Mouse (Mus musculus) hindbrain, embryonic 15.5 days (tissue): ENCODE data around the gene Fbxl19. TPM values are rescaled to one million over a fixed set of nuclear protein-coding genes. Genes with fewer than 3 reads are reported as not detected.

Experiments
- ATAC-seq: fragments of 200-750 bp; cut with Nextera tagmentation; 2 replicates; pipeline ENCODE4 v1.8.0; 2017; ENCODE audit warnings: low read depth, moderate number of reproducible peaks, moderate TSS enrichment; ENCODE audit not compliant: low FRiP score
- H3K27ac ChIP-seq: fragments of 300-500 bp; sonication (generic); replicated peaks from 2 replicates; pipeline ENCODE4 v1.5.1; 2015; ENCODE audit warnings: mild to moderate bottlenecking, inconsistent platforms
- H3K27me3 ChIP-seq: fragments of 300-500 bp; sonication (generic); 2 replicates; pipeline ENCODE4 v1.6.1; 2015; ENCODE audit warnings: control low read depth, inconsistent platforms
- H3K36me3 ChIP-seq: fragments of 300-500 bp; sonication (generic); 2 replicates; pipeline ENCODE4 v1.6.1; 2015; ENCODE audit warnings: control low read depth, inconsistent platforms
- H3K4me1 ChIP-seq: fragments of 300-500 bp; sonication (generic); replicated peaks from 2 replicates; pipeline ENCODE4 v1.6.1; 2015; ENCODE audit warnings: control low read depth, inconsistent platforms
- H3K4me2 ChIP-seq: fragments of 300-500 bp; sonication (generic); 2 replicates; pipeline ENCODE4 v1.6.1; 2015; ENCODE audit warnings: moderate library complexity, mild to moderate bottlenecking, inconsistent platforms
- H3K4me3 ChIP-seq: fragments of 300-500 bp; sonication (generic); 2 replicates; pipeline ENCODE4 v1.5.1; 2015; ENCODE audit warnings: mild to moderate bottlenecking, inconsistent platforms
- H3K9ac ChIP-seq: fragments of 300-500 bp; sonication (generic); 2 replicates; pipeline ENCODE4 v1.6.1; 2015; ENCODE audit warnings: inconsistent platforms
- H3K9me3 ChIP-seq: fragments of 300-500 bp; sonication (generic); 2 replicates; pipeline ENCODE4 v1.6.1; 2016; ENCODE audit warnings: control low read depth, inconsistent platforms
- WGBS: fragments of 180-500 bp; shearing (Covaris S2); methylation state at CpG from one replicate; pipeline ENCODE4 v1.1.7; 2015; 5-methylcytosine and 5-hydroxymethylcytosine counted together
- polyA plus RNA-seq: library from polyadenylated mRNA; unstranded; fragments of >200 nt; fragmentation: Nextera tagmentation; extraction: Ambion mirVana; gene quantifications from 2 replicates; pipeline ENCODE4 v1.2.1, GENCODE M21; 2015

The Fbxl19 gene
- polyA plus RNA-seq, 1 experiment from 2014 or later: 10.0 TPM

- ATAC-seq: no peak
- no peaks in the 10 kb centered on the region for H3K27me3 ChIP-seq
- no peaks in the 10 kb centered on the region for H3K4me1 ChIP-seq
- no peak overlapping the region for H3K4me2 ChIP-seq
- H3K27ac ChIP-seq: no peak overlapping the region
- no peaks in the 10 kb centered on the region for H3K9me3 ChIP-seq
- WGBS: 91% methylated on average over 13 of the region's 13 CpGs
- peaks cover 58% of the 10 kb centered on the region for H3K36me3 ChIP-seq
- no peak overlapping the region for H3K9ac ChIP-seq
- H3K4me3 ChIP-seq: no peak overlapping the region
Observed at GRCm38 (mm10) chr7:127799211-127799610, 54.9 kb downstream of the Fbxl19 start.

DNA sequence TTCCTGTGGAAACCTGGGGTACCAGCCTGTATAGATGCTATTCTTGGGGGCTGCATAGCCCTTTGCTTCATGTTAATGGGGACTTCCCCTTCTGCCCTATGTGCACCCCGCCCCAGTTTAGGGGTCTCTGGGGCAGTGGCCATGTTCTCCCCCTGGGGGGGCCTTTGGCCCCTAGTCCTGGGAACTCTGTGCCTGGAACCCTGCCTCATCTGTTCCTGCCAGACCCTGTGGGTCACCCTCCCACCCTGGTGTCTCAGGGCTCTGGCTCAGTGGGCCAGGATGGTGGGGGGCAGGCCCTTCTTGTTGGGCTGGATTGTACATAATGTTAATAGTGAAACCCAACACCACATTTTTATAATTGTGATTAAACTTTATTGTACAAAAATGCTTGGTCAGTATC, 55.4 kb downstream of the Fbxl19 start:
- 91% methylated on average over 1 of the region's 1 CpGs for WGBS

GRCm38 (mm10) chr7:127800435-127801009, 56.2 kb downstream of the Fbxl19 start, which contains the start of gene Hsd3b7:
Gene Hsd3b7 (plus strand): TSS chr7:127800604.
- WGBS: 30% methylated on average over 6 of the region's 6 CpGs
- Histone ChIP-seq H3K4me1 (no peaks in the 10 kb centered on the region), H3K4me2 (peak within 1 kb of the TSS; percentile 40), H3K36me3 (peaks cover 53% of the 10 kb centered on the region), H3K9ac (no peak within 1 kb of the TSS), H3K9me3 (no peaks in the 10 kb centered on the region), H3K27me3 (no peaks in the 10 kb centered on the region), H3K4me3 (no peak within 1 kb of the TSS), H3K27ac (0 out of 2 replicates have a peak within 1 kb of the TSS, but pooled peaks have one; percentile 5)
- ATAC-seq: peak; percentile 66

More for the DNA sequence above, 55.4 kb downstream of the Fbxl19 start:
- no peak for ATAC-seq
- Histone ChIP-seq H3K4me2 (no peak overlapping the region), H3K36me3 (peaks cover 58% of the 10 kb centered on the region), H3K27me3 (no peaks in the 10 kb centered on the region), H3K9me3 (no peaks in the 10 kb centered on the region), H3K4me1 (no peaks in the 10 kb centered on the region), H3K4me3 (no peak overlapping the region), H3K27ac (no peak overlapping the region), H3K9ac (no peak overlapping the region)

DNA sequence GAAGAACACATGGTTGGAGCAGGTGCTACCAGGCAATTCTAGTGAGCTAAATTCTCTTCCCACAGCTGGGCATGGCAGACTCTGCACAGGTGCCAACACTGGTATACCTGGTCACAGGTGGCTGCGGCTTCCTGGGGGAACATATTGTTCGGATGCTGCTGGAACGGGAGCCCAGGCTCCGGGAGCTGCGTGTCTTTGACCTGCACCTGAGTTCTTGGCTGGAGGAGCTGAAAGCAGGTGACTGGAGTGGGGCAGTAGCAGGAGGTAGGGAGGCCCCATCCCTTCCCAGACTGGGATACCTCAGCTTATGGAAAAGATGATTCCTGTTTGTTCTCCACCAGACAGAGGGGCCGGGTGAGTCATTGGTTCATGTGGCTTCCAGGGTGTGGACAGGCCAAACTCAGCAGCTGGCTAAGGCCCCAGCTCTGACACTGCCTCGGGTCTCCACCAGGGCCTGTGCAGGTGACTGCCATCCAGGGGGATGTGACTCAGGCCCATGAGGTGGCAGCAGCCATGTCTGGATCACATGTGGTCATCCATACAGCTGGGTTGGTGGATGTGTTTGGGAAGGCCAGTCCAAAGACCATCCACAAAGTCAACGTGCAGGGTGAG, 56.8 kb downstream of the Fbxl19 start:
- WGBS: 90% methylated on average over 8 of the region's 8 CpGs
- no peaks in the 10 kb centered on the region for H3K27me3 ChIP-seq
- no peak overlapping the region for H3K27ac ChIP-seq
- H3K9me3 ChIP-seq: no peaks in the 10 kb centered on the region
- no peaks in the 10 kb centered on the region for H3K4me1 ChIP-seq
- no peak overlapping the region for H3K4me2 ChIP-seq
- H3K36me3 ChIP-seq: peaks cover 51% of the 10 kb centered on the region
- H3K9ac ChIP-seq: no peak overlapping the region
- H3K4me3 ChIP-seq: no peak overlapping the region
- peak; percentile 15; the same call in 1 of the 2 replicates for ATAC-seq

- no peak overlapping the region for H3K4me2 ChIP-seq
- H3K4me3 ChIP-seq: no peak overlapping the region
- WGBS: 90% methylated on average over 17 of the region's 17 CpGs
- ATAC-seq: no peak
- no peaks in the 10 kb centered on the region for H3K4me1 ChIP-seq
- H3K27me3 ChIP-seq: no peaks in the 10 kb centered on the region
- peaks cover 45% of the 10 kb centered on the region for H3K36me3 ChIP-seq
- no peak overlapping the region for H3K9ac ChIP-seq
- H3K9me3 ChIP-seq: no peaks in the 10 kb centered on the region
- no peak overlapping the region for H3K27ac ChIP-seq
Observed at GRCm38 (mm10) chr7:127802313-127802712, 58.0 kb downstream of the Fbxl19 start.

DNA sequence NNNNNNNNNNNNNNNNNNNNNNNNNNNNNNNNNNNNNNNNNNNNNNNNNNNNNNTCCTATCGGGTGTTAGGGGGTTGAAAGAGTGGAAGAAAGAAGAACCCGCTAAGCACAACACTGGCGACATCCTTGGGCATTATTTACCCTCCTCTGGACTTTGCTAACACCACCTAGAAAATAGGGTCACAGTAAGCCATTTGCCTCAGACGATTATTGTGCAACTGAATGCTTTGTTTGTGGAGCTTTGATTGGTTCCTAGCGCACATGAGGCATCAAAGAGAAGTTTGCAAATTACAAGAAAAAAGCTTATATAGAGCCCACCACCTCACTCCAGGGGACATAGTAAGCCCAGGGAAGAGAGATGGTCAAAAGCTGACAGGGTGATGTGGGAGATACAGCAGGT, 64.5 kb downstream of the Fbxl19 start:
- H3K4me2 ChIP-seq: no peak overlapping the region
- H3K9me3 ChIP-seq: no peaks in the 10 kb centered on the region
- H3K4me1 ChIP-seq: no peaks in the 10 kb centered on the region
- no peak overlapping the region for H3K9ac ChIP-seq
- no peaks in the 10 kb centered on the region for H3K27me3 ChIP-seq
- no peak for ATAC-seq
- no peak overlapping the region for H3K27ac ChIP-seq
- 80% methylated on average over 5 of the region's 5 CpGs for WGBS
- no peak overlapping the region for H3K4me3 ChIP-seq
- H3K36me3 ChIP-seq: peaks cover 66% of the 10 kb centered on the region

GRCm38 (mm10) chr7:127809846-127810245, 65.5 kb downstream of the Fbxl19 start:
- ATAC-seq: no peak
- H3K36me3 ChIP-seq: peaks cover 72% of the 10 kb centered on the region

DNA sequence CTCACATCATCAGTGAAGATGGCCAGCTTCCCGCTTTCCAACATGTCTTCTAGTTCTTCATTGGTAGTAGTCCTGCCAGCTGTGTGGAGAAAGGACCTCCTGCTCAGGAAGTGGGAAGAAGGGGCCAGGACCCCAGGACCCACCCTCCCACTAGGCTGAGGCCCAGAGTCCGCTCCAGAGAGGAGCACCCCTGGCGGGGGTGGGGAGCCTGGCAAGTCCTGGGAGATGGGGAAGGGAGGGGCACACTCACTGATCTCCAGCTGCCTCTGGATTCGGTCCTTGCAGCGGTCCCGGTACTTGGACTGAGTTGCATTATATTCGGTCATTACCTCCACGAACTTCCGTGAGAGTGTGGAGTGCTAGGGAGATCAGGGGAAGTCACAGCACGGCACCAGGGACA, 66.3 kb downstream of the Fbxl19 start:
- H3K36me3 ChIP-seq: peaks cover 74% of the 10 kb centered on the region
- 74% methylated on average over 10 of the region's 10 CpGs for WGBS
- H3K27ac ChIP-seq: no peak overlapping the region
- H3K4me2 ChIP-seq: no peak overlapping the region
- H3K9me3 ChIP-seq: no peaks in the 10 kb centered on the region
- no peak for ATAC-seq
- H3K4me1 ChIP-seq: no peaks in the 10 kb centered on the region
- H3K27me3 ChIP-seq: no peaks in the 10 kb centered on the region
- H3K9ac ChIP-seq: no peak overlapping the region
- no peak overlapping the region for H3K4me3 ChIP-seq

More at GRCm38 (mm10) chr7:127809846-127810245, 65.5 kb downstream of the Fbxl19 start:
- no peaks in the 10 kb centered on the region for H3K4me1 ChIP-seq
- WGBS: 94% methylated on average over 1 of the region's 1 CpGs
- no peaks in the 10 kb centered on the region for H3K9me3 ChIP-seq
- no peak overlapping the region for H3K4me3 ChIP-seq
- H3K27me3 ChIP-seq: no peaks in the 10 kb centered on the region
- no peak overlapping the region for H3K9ac ChIP-seq
- no peak overlapping the region for H3K4me2 ChIP-seq
- H3K27ac ChIP-seq: no peak overlapping the region

- Histone ChIP-seq H3K27ac (no peak overlapping the region), H3K4me1 (no peaks in the 10 kb centered on the region), H3K36me3 (peaks cover 72% of the 10 kb centered on the region), H3K27me3 (no peaks in the 10 kb centered on the region), H3K4me3 (no peak overlapping the region), H3K9ac (no peak overlapping the region), H3K4me2 (no peak overlapping the region), H3K9me3 (no peaks in the 10 kb centered on the region)
- 82% methylated on average over 4 of the region's 4 CpGs for WGBS
- no peak for ATAC-seq
Observed at GRCm38 (mm10) chr7:127811240-127811639, 66.9 kb downstream of the Fbxl19 start.

DNA sequence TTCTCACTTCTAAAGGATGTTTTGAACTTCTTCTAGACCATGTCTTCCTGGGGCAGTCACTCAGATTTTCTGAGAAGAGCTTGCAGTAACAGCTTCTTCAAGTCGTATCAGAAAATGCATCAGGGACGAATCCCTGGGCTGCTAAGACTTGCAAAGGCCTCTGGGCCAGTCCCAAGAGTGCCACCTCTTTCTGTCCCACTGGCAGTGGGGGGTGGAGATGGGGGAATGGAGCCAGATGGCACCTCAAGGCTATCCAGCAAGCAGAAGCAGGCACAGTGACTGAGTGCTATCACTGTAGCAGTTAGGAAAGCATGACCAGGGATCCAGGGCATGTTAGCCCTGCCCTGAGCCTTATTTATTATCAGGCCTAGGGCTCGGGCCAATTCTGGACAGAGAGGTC, 67.9 kb downstream of the Fbxl19 start:
- WGBS: 86% methylated on average over 3 of the region's 3 CpGs
- H3K9me3 ChIP-seq: no peaks in the 10 kb centered on the region
- no peak overlapping the region for H3K4me3 ChIP-seq
- no peak overlapping the region for H3K9ac ChIP-seq
- ATAC-seq: no peak
- no peaks in the 10 kb centered on the region for H3K27me3 ChIP-seq
- H3K36me3 ChIP-seq: peaks cover 65% of the 10 kb centered on the region
- no peak overlapping the region for H3K4me2 ChIP-seq
- H3K4me1 ChIP-seq: no peaks in the 10 kb centered on the region
- H3K27ac ChIP-seq: no peak overlapping the region

DNA sequence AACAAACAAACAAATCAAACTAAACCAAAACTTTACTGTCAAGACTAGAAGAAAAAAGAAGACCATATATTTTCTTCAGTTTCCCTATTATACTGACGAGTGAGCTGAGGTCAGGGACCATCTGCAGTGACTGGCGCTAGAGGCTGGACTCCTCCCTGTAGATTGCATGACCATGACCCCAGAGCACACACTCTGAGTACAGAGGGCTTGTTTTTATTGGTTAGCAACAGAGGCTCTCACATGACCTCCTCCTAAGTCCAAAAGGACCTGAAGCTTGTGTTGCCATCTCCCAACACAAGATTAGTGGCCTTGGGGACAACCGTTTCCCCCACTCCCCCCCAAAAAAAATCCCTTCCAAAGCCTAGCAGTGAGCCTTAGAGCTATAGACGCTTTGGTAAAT, 69.5 kb downstream of the Fbxl19 start:
- H3K9me3 ChIP-seq: no peaks in the 10 kb centered on the region
- no peak for ATAC-seq
- H3K27ac ChIP-seq: no peak overlapping the region
- no peak overlapping the region for H3K4me3 ChIP-seq
- 83% methylated on average over 4 of the region's 4 CpGs for WGBS
- H3K9ac ChIP-seq: no peak overlapping the region
- H3K36me3 ChIP-seq: peaks cover 57% of the 10 kb centered on the region
- no peaks in the 10 kb centered on the region for H3K27me3 ChIP-seq
- no peaks in the 10 kb centered on the region for H3K4me1 ChIP-seq
- no peak overlapping the region for H3K4me2 ChIP-seq

DNA sequence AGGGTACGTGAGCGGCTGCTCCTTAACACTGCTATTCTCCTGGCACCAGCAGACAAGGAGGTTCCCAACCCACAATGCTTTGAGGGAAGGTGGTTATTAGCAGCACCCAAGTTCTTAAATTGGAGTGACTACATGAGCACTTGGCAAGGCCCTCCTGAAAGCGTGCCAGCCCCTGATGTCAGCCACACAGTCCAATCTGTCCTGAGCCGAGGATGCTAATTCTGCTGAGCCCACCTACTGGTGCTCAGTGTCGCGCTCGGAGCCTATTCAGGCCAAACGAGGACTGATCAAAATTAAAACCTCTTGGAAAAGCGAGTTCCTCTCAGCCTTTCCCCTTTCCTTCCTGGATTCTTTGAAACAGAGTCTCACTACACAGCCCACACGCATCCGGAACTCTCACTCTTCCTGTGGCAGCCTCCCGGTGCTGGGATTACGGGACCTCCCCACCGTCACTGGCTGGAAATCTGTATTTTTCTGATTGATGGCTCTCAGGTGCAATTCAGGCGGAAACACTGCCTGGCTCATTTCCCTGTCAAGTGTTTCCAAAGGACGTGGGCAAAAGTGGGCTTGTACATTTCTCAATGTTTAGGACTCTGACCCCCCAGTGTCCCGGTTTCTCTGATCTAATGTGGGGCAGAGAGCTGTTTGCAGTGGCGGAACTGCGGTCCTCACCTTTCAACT, 70.0 kb downstream of the Fbxl19 start:
- Histone ChIP-seq H3K4me1 (no peaks in the 10 kb centered on the region), H3K4me2 (no peak overlapping the region), H3K9me3 (no peaks in the 10 kb centered on the region), H3K9ac (no peak overlapping the region), H3K27me3 (no peaks in the 10 kb centered on the region), H3K27ac (no peak overlapping the region), H3K36me3 (peaks cover 51% of the 10 kb centered on the region), H3K4me3 (no peak overlapping the region)
- 80% methylated on average over 19 of the region's 19 CpGs for whole genome bisulfite sequencing
- ATAC-seq: no peak
